Mouse (Mus musculus): ENCODE results near the gene Bcl7a. TPM values are rescaled to one million over a fixed set of nuclear protein-coding genes. Genes with fewer than 3 reads are reported as not detected.

Bcl7a gene
- total and polyA plus RNA-seq, 3 experiments, result 6.3 to 10.3 (median 9.2) TPM

- Histone ChIP-seq H3K4me1 (ENCODE audit: control insufficient read depth, insufficient read depth, low read length) (no peaks in the 10 kb centered on the region; the same call in 1 of the 2 replicates), H3K4me3 (no peak overlapping the region), H3K27me3 (ENCODE audit: control insufficient read depth, insufficient read depth, low read length) (no peaks in the 10 kb centered on the region), H3K79me2 (replicated peaks; ENCODE audit: control insufficient read depth, insufficient read depth, low read length) (no peaks in the 10 kb centered on the region), H3K9ac (ENCODE audit: low read depth, low read length) (no peak overlapping the region), H3K36me3 (ENCODE audit: control insufficient read depth, insufficient read depth, low read length) (no peaks in the 10 kb centered on the region), H3K27ac (no peak overlapping the region)
- WGBS, result 45% methylated on average over 12 of the region's 12 CpGs
- DNase-seq, result no peak
- intact Hi-C loops (cut with DNase I), result no loop called here
- TF ChIP-seq CTCF (IDR thresholded peaks at IDR 0.05), result no peak
- TF ChIP-seq POLR2A (IDR thresholded peaks at IDR 0.05; ENCODE audit: insufficient read depth, low read depth, low read length), result no peak
Observed at GRCm38 (mm10) chr5:123313058-123313630, 30.5 kb upstream of the Bcl7a start.

GRCm38 (mm10) chr5:123313851-123314380 is 29.7 kb upstream of the Bcl7a start:
- intact Hi-C loops (cut with DNase I), result no loop called here
- H3K4me1 ChIP-seq (ENCODE audit: control insufficient read depth, insufficient read depth, low read length), result no peaks in the 10 kb centered on the region; the same call in 1 of the 2 replicates
- 50% methylated on average over 11 of the region's 11 CpGs for WGBS
- DNase-seq, result no peak
- H3K27ac ChIP-seq, result no peak overlapping the region
- H3K27me3 ChIP-seq (ENCODE audit: control insufficient read depth, insufficient read depth, low read length), result no peaks in the 10 kb centered on the region
- H3K79me2 ChIP-seq (replicated peaks; ENCODE audit: control insufficient read depth, insufficient read depth, low read length), result no peaks in the 10 kb centered on the region
- no peak overlapping the region for H3K4me3 ChIP-seq
- no peak overlapping the region for H3K9ac ChIP-seq (ENCODE audit: low read depth, low read length)
- no peaks in the 10 kb centered on the region for H3K36me3 ChIP-seq (ENCODE audit: control insufficient read depth, insufficient read depth, low read length)
- TF ChIP-seq POLR2A (IDR thresholded peaks at IDR 0.05; ENCODE audit: insufficient read depth, low read depth, low read length), result no peak

GRCm38 (mm10) chr5:123315219-123315866 is 28.3 kb upstream of the Bcl7a start:
- H3K4me1 ChIP-seq (ENCODE audit: control insufficient read depth, insufficient read depth, low read length), result no peaks in the 10 kb centered on the region; the same call in 1 of the 2 replicates
- H3K9ac ChIP-seq (ENCODE audit: low read depth, low read length), result no peak overlapping the region
- no peaks in the 10 kb centered on the region for H3K36me3 ChIP-seq (ENCODE audit: control insufficient read depth, insufficient read depth, low read length)
- no peak overlapping the region for H3K27ac ChIP-seq
- intact Hi-C loops (cut with DNase I), result no loop called here
- TF ChIP-seq EP300 (IDR thresholded peaks at IDR 0.05; ENCODE audit: insufficient read depth, low read depth, low read length), result no peak
- no peak for TF ChIP-seq CTCF (IDR thresholded peaks at IDR 0.05)
- no peak for TF ChIP-seq POLR2A (IDR thresholded peaks at IDR 0.05; ENCODE audit: insufficient read depth, low read depth, low read length)
- no peak overlapping the region for H3K4me3 ChIP-seq
- H3K79me2 ChIP-seq (replicated peaks; ENCODE audit: control insufficient read depth, insufficient read depth, low read length), result no peaks in the 10 kb centered on the region
- H3K27me3 ChIP-seq (ENCODE audit: control insufficient read depth, insufficient read depth, low read length), result no peaks in the 10 kb centered on the region
- peak in 1 of 2 experiments; percentile 20 for DNase-seq
- 63% methylated on average over 10 of the region's 10 CpGs for WGBS

- Histone ChIP-seq H3K4me1 (ENCODE audit: control insufficient read depth, insufficient read depth, low read length) (no peaks in the 10 kb centered on the region; the same call in 1 of the 2 replicates), H3K27me3 (ENCODE audit: control insufficient read depth, insufficient read depth, low read length) (no peaks in the 10 kb centered on the region), H3K79me2 (replicated peaks; ENCODE audit: control insufficient read depth, insufficient read depth, low read length) (no peaks in the 10 kb centered on the region), H3K27ac (peak overlapping the region; percentile 28; the same call in 1 of the 2 replicates), H3K9ac (ENCODE audit: low read depth, low read length) (peak overlapping the region; percentile 36), H3K4me3 (peak overlapping the region; percentile 52), H3K36me3 (ENCODE audit: control insufficient read depth, insufficient read depth, low read length) (no peaks in the 10 kb centered on the region)
- intact Hi-C loops (cut with DNase I), result no loop called here
- TF ChIP-seq CTCF (IDR thresholded peaks at IDR 0.05), result no peak
- no peak for TF ChIP-seq POLR2A (IDR thresholded peaks at IDR 0.05; ENCODE audit: insufficient read depth, low read depth, low read length)
- no peak for TF ChIP-seq EP300 (IDR thresholded peaks at IDR 0.05; ENCODE audit: insufficient read depth, low read depth, low read length)
- 8% methylated on average over 6 of the region's 6 CpGs for WGBS
- DNase-seq, result peak in 1 of 2 experiments; percentile 13
Observed at GRCm38 (mm10) chr5:123317992-123318391, 25.6 kb upstream of the Bcl7a start.

- no peaks in the 10 kb centered on the region for H3K27me3 ChIP-seq (ENCODE audit: control insufficient read depth, insufficient read depth, low read length)
- no peak overlapping the region for H3K27ac ChIP-seq
- intact Hi-C loops (cut with DNase I), result no loop called here
- H3K79me2 ChIP-seq (replicated peaks; ENCODE audit: control insufficient read depth, insufficient read depth, low read length), result no peaks in the 10 kb centered on the region
- no peak overlapping the region for H3K9ac ChIP-seq (ENCODE audit: low read depth, low read length)
- H3K4me1 ChIP-seq (ENCODE audit: control insufficient read depth, insufficient read depth, low read length), result no peaks in the 10 kb centered on the region; the same call in 1 of the 2 replicates
- WGBS, result 96% methylated on average over 3 of the region's 3 CpGs
- no peak for TF ChIP-seq EP300 (IDR thresholded peaks at IDR 0.05; ENCODE audit: insufficient read depth, low read depth, low read length)
- peak; percentile 24; the same call in 1 of the 2 replicates for TF ChIP-seq CTCF (IDR thresholded peaks at IDR 0.05)
- no peak for TF ChIP-seq POLR2A (IDR thresholded peaks at IDR 0.05; ENCODE audit: insufficient read depth, low read depth, low read length)
- DNase-seq, result no peak
- no peaks in the 10 kb centered on the region for H3K36me3 ChIP-seq (ENCODE audit: control insufficient read depth, insufficient read depth, low read length)
- H3K4me3 ChIP-seq, result no peak overlapping the region
Observed at GRCm38 (mm10) chr5:123320136-123320535, 23.5 kb upstream of the Bcl7a start.

- Histone ChIP-seq H3K36me3 (ENCODE audit: control insufficient read depth, insufficient read depth, low read length) (no peaks in the 10 kb centered on the region), H3K79me2 (replicated peaks; ENCODE audit: control insufficient read depth, insufficient read depth, low read length) (no peaks in the 10 kb centered on the region), H3K27me3 (ENCODE audit: control insufficient read depth, insufficient read depth, low read length) (no peaks in the 10 kb centered on the region), H3K27ac (no peak overlapping the region), H3K4me3 (no peak overlapping the region), H3K9ac (ENCODE audit: low read depth, low read length) (no peak overlapping the region), H3K4me1 (ENCODE audit: control insufficient read depth, insufficient read depth, low read length) (no peaks in the 10 kb centered on the region; the same call in 1 of the 2 replicates)
- TF ChIP-seq EP300 (IDR thresholded peaks at IDR 0.05; ENCODE audit: insufficient read depth, low read depth, low read length) (no peak), CTCF (IDR thresholded peaks at IDR 0.05) (no peak), POLR2A (IDR thresholded peaks at IDR 0.05; ENCODE audit: insufficient read depth, low read depth, low read length) (no peak)
- no peak for DNase-seq
- intact Hi-C loops (cut with DNase I), result no loop called here
- WGBS, result 41% methylated on average over 15 of the region's 15 CpGs
Observed at GRCm38 (mm10) chr5:123324242-123324641, 19.4 kb upstream of the Bcl7a start.
